In genomic region chr2:181220361-181220760, GRCm38 (mm10) we compare ENCODE assay signal across 8 mouse cellular contexts. TPM values are rescaled to one million over a fixed set of nuclear protein-coding genes. Genes with fewer than 3 reads are reported as not detected.
A peak's percentile ranks its signal among the peaks of the same experiment; 100 is the strongest.
DNase-seq lines count a peak whose midpoint lies in the region; ATAC-seq and TF ChIP-seq lines count a peak whose summit lies in the region.

No protein-coding gene starts in this region.

- no peaks in the 10 kb centered on the region for H3K9me3 ChIP-seq in limb, embryonic 10.5 days (replicated peaks)
- no peaks in the 10 kb centered on the region for H3K9me3 ChIP-seq in stomach, postnatal 0 days (ENCODE audit: control insufficient read depth, low read length)

- H3K4me3 ChIP-seq in limb, embryonic 10.5 days: peak overlapping the region; percentile 47
- H3K4me3 ChIP-seq in stomach, postnatal 0 days (ENCODE audit: low read depth, low read length): peak overlapping the region; percentile 27; the same call in 1 of the 2 replicates

- H3K4me2 ChIP-seq in stomach, postnatal 0 days (replicated peaks; ENCODE audit: low read depth): peak overlapping the region; percentile 58

- peak; percentile 29 for DNase-seq in cerebellum, adult 8-10 months
- DNase-seq in cerebellum, adult 11-12 months: no peak
- peak; percentile 5 for DNase-seq in thymus, postnatal 0 days (ENCODE audit: low spot score)
- DNase-seq in thymus, postnatal 4 days: no peak
- no peak for DNase-seq in limb, embryonic 10.5 days (ENCODE audit: low spot score)
- DNase-seq in stomach, postnatal 0 days (ENCODE audit: low spot score): no peak
- no peak for DNase-seq in urinary bladder, postnatal 25 days (ENCODE audit: low spot score)
- no peak for DNase-seq in spleen, adult 12 weeks (ENCODE audit: low spot score)

- H3K36me3 ChIP-seq in limb, embryonic 10.5 days: no peaks in the 10 kb centered on the region
- H3K36me3 ChIP-seq in stomach, postnatal 0 days (ENCODE audit: control insufficient read depth, insufficient read depth, low read length): no peaks in the 10 kb centered on the region

- peaks cover 28% of the 10 kb centered on the region for H3K4me1 ChIP-seq in limb, embryonic 10.5 days
- peaks cover 5% of the 10 kb centered on the region for H3K4me1 ChIP-seq in stomach, postnatal 0 days (replicated peaks; ENCODE audit: control insufficient read depth, insufficient read depth)

- no peak for TF ChIP-seq EP300 in stomach, postnatal 0 days (optimal IDR thresholded peaks at IDR 0.05)

- no peak; the same call in 1 of the 2 replicates for ATAC-seq in stomach, postnatal 0 days (ENCODE audit: low FRiP score, low TSS enrichment)

- H3K9ac ChIP-seq in stomach, postnatal 0 days (ENCODE audit: low read length): no peak overlapping the region

- H3K27ac ChIP-seq in limb, embryonic 10.5 days: peak overlapping the region; percentile 86
- no peak overlapping the region for H3K27ac ChIP-seq in stomach, postnatal 0 days (replicated peaks)

- TF ChIP-seq CTCF in stomach, postnatal 0 days (IDR thresholded peaks at IDR 0.05; ENCODE audit: low read depth): no peak

- H3K27me3 ChIP-seq in limb, embryonic 10.5 days (ENCODE audit: low read depth, poor library complexity, severe bottlenecking): no peaks in the 10 kb centered on the region
- no peaks in the 10 kb centered on the region for H3K27me3 ChIP-seq in stomach, postnatal 0 days (ENCODE audit: control insufficient read depth, insufficient read depth, low read length)

- 50% methylated on average over 2 of the region's 2 CpGs for WGBS in limb, embryonic 10.5 days
- 29% methylated on average over 2 of the region's 2 CpGs for WGBS in stomach, postnatal 0 days

RNA-seq across cellular contexts. Expression of gene Fndc11, which starts 0.5 kb away (rescaled TPM):
- 0.39 and 0.54 TPM in 2 replicates for polyA plus RNA-seq in thymus, postnatal 0 days (2015; fragmentation: Nextera tagmentation; extraction: Ambion mirVana)
- 0.34 and 0.73 TPM in 2 replicates for polyA plus RNA-seq in limb, embryonic 10.5 days (2016; fragmentation: Nextera tagmentation; extraction: Ambion mirVana)
- polyA plus RNA-seq in stomach, postnatal 0 days (2015; fragmentation: Nextera tagmentation; extraction: Ambion mirVana): 0.36 and 0.45 TPM in 2 replicates

RNA-seq across cellular contexts. Expression of gene Srms, which starts 7.4 kb away (rescaled TPM):
- 0.24 and 0.30 TPM in 2 replicates for polyA plus RNA-seq in thymus, postnatal 0 days (2015; fragmentation: Nextera tagmentation; extraction: Ambion mirVana)
- 1.6 and 2.0 TPM in 2 replicates for polyA plus RNA-seq in limb, embryonic 10.5 days (2016; fragmentation: Nextera tagmentation; extraction: Ambion mirVana)
- polyA plus RNA-seq in stomach, postnatal 0 days (2015; fragmentation: Nextera tagmentation; extraction: Ambion mirVana): 1.7 and 1.8 TPM in 2 replicates

RNA-seq across cellular contexts. Expression of gene Ptk6, which starts 17.8 kb away (rescaled TPM):
- polyA plus RNA-seq in thymus, postnatal 0 days (2015; fragmentation: Nextera tagmentation; extraction: Ambion mirVana): 0.03 and 0.05 TPM in 2 replicates
- not detected in 2 replicates for polyA plus RNA-seq in limb, embryonic 10.5 days (2016; fragmentation: Nextera tagmentation; extraction: Ambion mirVana)
- polyA plus RNA-seq in stomach, postnatal 0 days (2015; fragmentation: Nextera tagmentation; extraction: Ambion mirVana): 5.8 and 5.9 TPM in 2 replicates

RNA-seq across cellular contexts. Expression of gene Helz2, which starts 21.5 kb away (rescaled TPM):
- polyA plus RNA-seq in thymus, postnatal 0 days (2015; fragmentation: Nextera tagmentation; extraction: Ambion mirVana): 5.0 TPM in 2 replicates
- 0.87 and 1.2 TPM in 2 replicates for polyA plus RNA-seq in limb, embryonic 10.5 days (2016; fragmentation: Nextera tagmentation; extraction: Ambion mirVana)
- 1.6 and 1.7 TPM in 2 replicates for polyA plus RNA-seq in stomach, postnatal 0 days (2015; fragmentation: Nextera tagmentation; extraction: Ambion mirVana)

RNA-seq across cellular contexts. Expression of gene Ppdpf, which starts 33.3 kb away (rescaled TPM):
- polyA plus RNA-seq in thymus, postnatal 0 days (2015; fragmentation: Nextera tagmentation; extraction: Ambion mirVana): 270 and 288 TPM in 2 replicates
- 394 and 428 TPM in 2 replicates for polyA plus RNA-seq in limb, embryonic 10.5 days (2016; fragmentation: Nextera tagmentation; extraction: Ambion mirVana)
- polyA plus RNA-seq in stomach, postnatal 0 days (2015; fragmentation: Nextera tagmentation; extraction: Ambion mirVana): 294 and 310 TPM in 2 replicates

Comparison
In these comparisons a context has a peak if more than half of its experiments do, and no peak if none do; other contexts are left out.
1. DNase-seq: peak in cerebellum, adult 8-10 months (single experiment) and thymus, postnatal 0 days (single experiment); none in cerebellum, adult 11-12 months (single experiment), thymus, postnatal 4 days (single experiment), limb, embryonic 10.5 days (single experiment), stomach, postnatal 0 days (single experiment), urinary bladder, postnatal 25 days (single experiment) and spleen, adult 12 weeks (single experiment).